Mouse (Mus musculus): ENCODE measurements around the gene Tle2. TPM values are rescaled to one million over a fixed set of nuclear protein-coding genes. Genes with fewer than 3 reads are reported as not detected.

Tle2 gene
- total RNA-seq (2014; fragmentation: Nextera tagmentation) (4.2 and 5.9 TPM in 2 replicates), total RNA-seq (2017) (0.33 and 0.69 TPM in 2 replicates)

DNA sequence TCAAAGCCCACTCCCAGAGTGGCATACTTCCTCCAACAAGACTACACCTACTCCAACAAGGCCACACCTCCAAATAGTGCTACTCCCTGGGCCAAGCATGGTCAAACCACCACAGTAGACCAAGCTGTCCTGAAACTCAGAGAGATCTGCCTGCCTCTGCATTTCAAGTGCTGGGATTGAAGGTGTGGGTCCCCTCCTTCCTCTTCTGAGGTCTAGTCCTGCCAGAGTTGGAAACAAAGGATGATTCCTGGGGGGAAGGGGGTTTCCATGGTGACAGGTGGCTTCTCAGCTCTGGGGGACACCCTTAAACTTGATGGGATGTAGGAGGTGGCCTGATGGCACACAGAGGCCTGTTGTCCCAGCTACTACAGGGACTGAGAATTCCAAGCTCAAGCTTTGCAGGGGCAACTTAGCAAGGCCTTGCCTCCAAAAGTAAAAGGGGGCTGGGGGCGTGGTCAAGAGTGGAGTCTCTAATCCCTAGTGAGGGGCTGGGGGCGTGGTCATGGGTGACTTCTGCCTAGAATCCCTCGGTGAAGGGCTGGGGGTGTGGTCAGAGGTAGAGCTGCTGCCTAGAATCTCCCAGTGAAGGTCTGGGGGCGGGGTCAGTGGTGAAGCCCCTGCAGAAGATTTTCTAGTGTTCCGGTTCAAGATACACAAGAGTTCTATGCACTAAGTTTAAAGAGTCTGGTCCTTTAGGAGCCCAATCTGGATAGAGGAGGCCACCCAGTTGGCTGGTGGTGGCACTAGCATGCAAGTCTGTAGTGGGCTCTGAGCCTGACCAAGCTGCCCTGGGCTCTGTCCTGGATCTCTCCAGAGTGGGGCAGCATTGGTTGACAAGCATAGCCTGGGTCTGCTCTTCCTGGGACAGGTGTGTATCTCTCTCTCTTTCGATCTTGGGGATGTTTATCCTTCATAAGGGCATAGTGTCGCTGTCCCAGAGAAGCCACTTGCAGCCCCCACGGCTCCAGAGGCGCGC lies at the start of gene Tle2:
Gene Tle2, plus strand, starts transcription at position 481 of the 976 bp plus-strand sequence.
- no peak for ATAC-seq (replicated peaks; ENCODE audit: low FRiP score, low TSS enrichment, poor library complexity, severe bottlenecking)

DNA sequence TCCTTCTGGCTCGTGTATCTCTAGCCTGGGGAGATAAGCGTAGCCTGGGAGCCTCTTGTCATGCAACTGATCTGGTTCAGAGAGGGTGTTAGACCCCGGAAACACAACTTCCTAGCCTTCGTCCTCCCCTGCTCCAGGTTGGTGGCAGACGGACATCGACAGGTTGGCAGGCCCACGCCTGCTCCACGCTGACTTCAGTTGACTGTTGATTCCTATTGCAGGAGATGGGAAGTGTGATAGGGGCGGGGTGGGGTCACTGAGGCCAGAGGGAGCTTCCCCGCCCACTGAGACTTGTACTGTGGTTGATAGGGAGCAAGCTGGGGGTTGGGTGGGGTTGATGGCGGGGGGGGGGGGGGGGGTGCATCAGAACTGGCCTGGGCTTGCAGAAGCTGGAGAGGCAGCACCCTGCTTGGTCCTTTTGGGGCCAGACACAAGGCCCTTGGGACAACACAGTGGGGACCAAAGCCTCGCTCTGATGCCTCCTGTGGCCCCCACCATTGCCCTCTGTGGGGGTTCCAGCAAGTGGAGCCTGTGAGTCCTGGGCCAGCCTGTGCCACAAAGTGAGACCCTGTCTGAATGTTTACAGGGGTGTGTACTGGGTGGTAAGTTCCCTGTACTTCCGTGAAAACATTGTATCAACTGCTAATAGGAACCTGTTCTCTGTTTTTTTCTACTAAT lies 49.2 kb upstream of the Tle2 start:
- peak; percentile 59 for ATAC-seq (replicated peaks; ENCODE audit: low FRiP score, low TSS enrichment, poor library complexity, severe bottlenecking)

DNA sequence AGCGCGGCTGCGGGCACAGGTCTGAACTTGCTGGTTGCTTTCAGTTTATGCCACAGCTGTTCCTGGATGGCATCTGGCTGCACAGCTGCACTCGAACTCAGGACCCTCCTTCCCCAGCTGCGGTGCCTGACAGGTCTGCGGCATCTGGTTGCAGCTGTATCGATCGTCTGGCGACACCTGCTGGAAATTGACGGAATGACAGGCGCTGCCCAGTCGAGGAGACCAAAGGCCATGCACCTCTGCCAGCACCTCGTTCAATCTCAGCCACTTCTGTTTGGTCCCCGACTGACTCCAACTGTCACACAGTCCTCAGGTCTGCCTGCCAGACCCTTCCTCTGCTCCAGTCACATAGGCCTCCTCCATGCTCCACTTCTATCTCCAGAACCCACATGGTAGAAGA lies 47.6 kb upstream of the Tle2 start:
- peak; percentile 40 for ATAC-seq (replicated peaks; ENCODE audit: low FRiP score, low TSS enrichment, poor library complexity, severe bottlenecking)

GRCm38 (mm10) chr10:81534826-81535225 lies 39.5 kb upstream of the Tle2 start:
- ATAC-seq (replicated peaks; ENCODE audit: low FRiP score, low TSS enrichment, poor library complexity, severe bottlenecking) = no peak

- ATAC-seq (replicated peaks; ENCODE audit: low FRiP score, low TSS enrichment, poor library complexity, severe bottlenecking) = peak; percentile 51; the same call in 1 of the 2 replicates
Observed at GRCm38 (mm10) chr10:81536734-81537133, 37.6 kb upstream of the Tle2 start.

GRCm38 (mm10) chr10:81537429-81537828 lies 36.9 kb upstream of the Tle2 start:
- ATAC-seq (replicated peaks; ENCODE audit: low FRiP score, low TSS enrichment, poor library complexity, severe bottlenecking) = no peak

- no peak for ATAC-seq (replicated peaks; ENCODE audit: low FRiP score, low TSS enrichment, poor library complexity, severe bottlenecking)
Observed at GRCm38 (mm10) chr10:81538321-81539048, 35.9 kb upstream of the Tle2 start.

- ATAC-seq (replicated peaks; ENCODE audit: low FRiP score, low TSS enrichment, poor library complexity, severe bottlenecking) = no peak
Observed at GRCm38 (mm10) chr10:81541363-81541762, 33.0 kb upstream of the Tle2 start.

GRCm38 (mm10) chr10:81541803-81542202 lies 32.6 kb upstream of the Tle2 start:
- no peak for ATAC-seq (replicated peaks; ENCODE audit: low FRiP score, low TSS enrichment, poor library complexity, severe bottlenecking)

GRCm38 (mm10) chr10:81542727-81543460 lies 31.5 kb upstream of the Tle2 start:
- ATAC-seq (replicated peaks; ENCODE audit: low FRiP score, low TSS enrichment, poor library complexity, severe bottlenecking) = no peak

GRCm38 (mm10) chr10:81543633-81544032 lies 30.7 kb upstream of the Tle2 start:
- no peak for ATAC-seq (replicated peaks; ENCODE audit: low FRiP score, low TSS enrichment, poor library complexity, severe bottlenecking)

DNA sequence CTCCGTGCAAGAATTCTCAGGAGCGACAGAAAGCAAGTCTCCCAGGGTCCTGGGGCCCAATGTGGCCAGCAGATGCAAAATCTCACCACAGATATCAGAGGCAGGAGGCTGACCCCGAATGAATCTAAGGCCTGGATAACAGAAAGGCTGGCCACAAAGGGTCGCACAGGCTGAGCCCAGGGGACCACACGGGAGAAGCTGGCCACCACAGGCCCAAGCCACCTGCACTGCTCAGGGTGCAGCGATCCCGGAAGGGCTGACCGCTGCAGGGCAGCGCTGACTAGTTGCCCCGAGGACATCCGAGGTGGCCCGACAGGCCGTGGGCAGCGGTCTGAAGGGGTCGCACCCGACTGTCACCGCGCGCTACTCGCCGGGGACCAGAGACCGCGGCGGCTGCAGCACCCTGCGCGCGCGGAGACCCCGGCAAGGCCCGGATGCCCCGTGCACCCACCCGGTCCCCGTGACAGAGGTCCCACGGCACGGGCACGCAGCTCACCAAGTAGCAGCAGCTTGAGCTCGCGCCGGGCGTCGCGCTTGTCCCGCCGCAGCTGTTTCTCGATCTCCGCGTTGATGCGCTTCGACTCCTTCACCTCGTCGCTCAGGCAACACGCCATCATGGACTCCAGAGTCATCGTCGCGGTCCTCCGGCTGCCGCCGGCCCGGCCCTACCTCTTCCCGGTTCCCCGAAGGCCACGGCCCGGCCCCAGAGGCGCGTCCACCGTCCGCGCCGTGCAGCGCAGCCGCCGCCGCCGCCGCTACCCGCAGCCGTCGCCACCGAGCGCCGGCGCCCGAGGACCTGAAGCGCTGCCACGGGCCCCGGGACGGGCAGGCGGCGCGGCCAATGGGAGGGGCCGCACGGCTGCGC lies 29.8 kb upstream of the Tle2 start:
- 0 out of 2 replicates have a peak, but pooled peaks have one; percentile 0 for ATAC-seq (replicated peaks; ENCODE audit: low FRiP score, low TSS enrichment, poor library complexity, severe bottlenecking)

GRCm38 (mm10) chr10:81545161-81545747 lies 29.1 kb upstream of the Tle2 start, which contains the start of gene Gna11:
Gna11 (minus strand) TSS chr10:81545190.
- ATAC-seq (replicated peaks; ENCODE audit: low FRiP score, low TSS enrichment, poor library complexity, severe bottlenecking) = peak; percentile 85

DNA sequence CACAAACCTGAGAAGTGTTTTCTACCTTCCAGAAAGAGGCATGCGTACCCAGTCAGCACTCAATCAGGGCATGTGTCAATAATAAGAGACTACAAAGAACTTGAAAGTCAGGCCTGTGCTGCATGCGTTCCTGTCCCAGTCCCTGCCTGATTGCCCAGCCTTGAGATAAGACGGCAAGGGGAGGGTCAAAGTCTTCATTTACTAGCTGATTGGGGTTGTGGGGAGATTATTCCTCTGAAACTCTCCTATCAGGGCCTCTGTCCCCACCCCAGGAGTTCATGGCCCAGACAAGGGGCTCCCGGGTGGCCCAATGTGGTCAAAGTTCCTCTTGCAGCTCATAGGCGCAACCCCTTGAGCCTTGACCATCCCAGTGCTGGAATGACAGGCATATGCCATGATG lies 28.0 kb upstream of the Tle2 start:
- peak; percentile 27 for ATAC-seq (replicated peaks; ENCODE audit: low FRiP score, low TSS enrichment, poor library complexity, severe bottlenecking)

- no peak for ATAC-seq (replicated peaks; ENCODE audit: low FRiP score, low TSS enrichment, poor library complexity, severe bottlenecking)
Observed at GRCm38 (mm10) chr10:81546788-81547571, 27.4 kb upstream of the Tle2 start.

DNA sequence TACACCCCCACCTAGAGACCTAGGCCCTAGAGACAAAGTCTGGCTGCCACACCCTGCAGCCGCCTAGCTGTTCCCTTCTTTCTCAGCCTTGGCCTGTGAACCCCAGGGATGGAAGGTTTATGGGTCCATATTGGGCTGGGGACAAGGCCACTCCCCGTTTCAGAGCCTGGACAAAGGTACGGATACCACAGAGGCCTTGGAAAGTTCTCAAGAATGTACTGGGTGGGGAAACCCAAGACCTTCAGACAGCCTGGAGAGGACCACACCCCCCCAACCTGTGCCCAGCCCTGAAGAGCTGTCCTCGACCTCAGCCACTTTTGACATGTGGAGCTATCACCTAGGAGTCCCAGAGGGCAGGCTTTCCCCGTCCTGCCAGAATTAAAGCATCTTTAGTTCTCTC lies 25.4 kb upstream of the Tle2 start:
- no peak for ATAC-seq (replicated peaks; ENCODE audit: low FRiP score, low TSS enrichment, poor library complexity, severe bottlenecking)

- 0 out of 2 replicates have a peak, but pooled peaks have one; percentile 23 for ATAC-seq (replicated peaks; ENCODE audit: low FRiP score, low TSS enrichment, poor library complexity, severe bottlenecking)
Observed at GRCm38 (mm10) chr10:81550257-81550656, 24.1 kb upstream of the Tle2 start.

Data from megakaryocyte-erythroid progenitor cell, adult 5-6 weeks (primary cell).